Mouse (Mus musculus) thymus, adult 2 months (tissue): ENCODE measurements at regions not wholly inside any gene's neighbourhood (a gene's known extent, or its start where the extent isn't known, plus 50 kb on each side); places are given as distances from the start of the nearest gene placed in this dataset.

Source experiments
- CTCF ChIP-seq: fragments of 200-500 bp; IDR thresholded peaks from 2 replicates; pipeline ENCODE4 v1.5.1; 2012; ENCODE audit warnings: mild to moderate bottlenecking, control low read depth, low read length, moderate library complexity, borderline replicate concordance; ENCODE audit not compliant: control insufficient read depth, poor library complexity, insufficient read depth; ENCODE audit errors: extremely low read depth
- POLR2A ChIP-seq: fragments of 200-500 bp; IDR thresholded peaks from 2 replicates; pipeline ENCODE4 v1.6.1; 2012; ENCODE audit warnings: mild to moderate bottlenecking, low read length, control low read depth, moderate library complexity; ENCODE audit not compliant: control insufficient read depth, poor library complexity, insufficient read depth; ENCODE audit errors: extremely low read depth

GRCm38 (mm10) chr3:37886705-37887454, 162.6 kb upstream of the Gm5148 start:
- TF ChIP-seq POLR2A (no peak), CTCF (no peak)
